ENCODE assay signal across 8 mouse cellular contexts in the genomic region with DNA sequence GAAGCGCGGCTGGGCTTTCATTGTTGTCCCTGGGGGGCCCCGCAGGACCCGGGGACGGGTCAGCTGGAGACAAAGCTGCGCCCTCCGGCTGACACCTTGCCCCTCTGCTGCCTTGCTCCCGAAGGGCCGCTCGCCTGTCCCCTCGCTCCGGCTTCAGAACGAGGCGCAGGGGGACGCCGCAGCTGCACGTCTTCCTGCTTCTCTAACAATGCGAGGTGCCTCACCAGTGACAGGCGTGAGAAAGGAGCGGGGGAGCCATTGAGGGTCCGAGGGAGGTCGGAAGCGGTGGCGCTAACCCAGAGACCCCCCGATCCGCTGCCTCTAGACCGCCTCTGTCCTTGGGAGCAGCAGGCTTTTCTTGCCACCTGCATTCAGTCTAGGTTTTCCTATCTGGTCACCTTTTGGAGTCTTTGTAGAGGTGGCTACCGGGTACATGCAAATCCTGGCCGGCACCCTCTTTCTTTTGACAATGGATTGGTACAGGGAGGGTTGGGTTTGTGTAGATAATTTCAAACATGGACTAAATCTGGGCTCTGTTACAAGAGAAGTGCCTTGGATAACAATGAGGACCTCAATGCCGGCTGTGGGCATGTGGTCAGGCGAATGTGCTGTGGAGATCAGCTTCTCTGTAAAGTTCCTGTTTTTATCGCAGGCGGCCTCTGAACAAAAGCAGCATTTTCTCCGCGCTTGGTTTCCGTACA. TPM values are rescaled to one million over a fixed set of nuclear protein-coding genes. Genes with fewer than 3 reads are reported as not detected.
A peak's percentile ranks its signal among the peaks of the same experiment; 100 is the strongest.
DNase-seq lines count a peak whose midpoint lies in the region; ATAC-seq lines count a peak whose summit lies in the region.

No protein-coding gene starts in this region.

- DNase-seq in ovary, postnatal 10 days (ENCODE audit: low spot score) = peak; percentile 36
- DNase-seq in ovary, adult 18-20 months (ENCODE audit: low spot score) = no peak
- DNase-seq in cerebellum, postnatal 36 days = peak; percentile 42 to 57
- peak; percentile 48 for DNase-seq in gastrocnemius, postnatal 14 days
- peak; percentile 76 for DNase-seq in limb, embryonic 11.5 days (ENCODE audit: low spot score)
- peak; percentile 98 for DNase-seq in midbrain, embryonic 11.5 days (ENCODE audit: low spot score, missing footprints)
- DNase-seq in spleen, postnatal 10 days (ENCODE audit: low spot score in 2 of 2) = peak; percentile 62 to 63

- under 1% methylated on average over 36 of the region's 36 CpGs for WGBS in limb, embryonic 11.5 days
- under 1% methylated on average over 36 of the region's 36 CpGs for WGBS in midbrain, embryonic 11.5 days

- peak overlapping the region; percentile 98 for H3K9ac ChIP-seq in limb, embryonic 11.5 days (ENCODE audit: low read length)
- H3K9ac ChIP-seq in midbrain, embryonic 11.5 days (ENCODE audit: low read length) = peak overlapping the region; percentile 98

- H3K4me3 ChIP-seq in limb, embryonic 11.5 days (ENCODE audit: low read depth, low read length) = peak overlapping the region; percentile 91
- H3K4me3 ChIP-seq in midbrain, embryonic 11.5 days (ENCODE audit: low read depth, low read length) = peak overlapping the region; percentile 91

- no peaks in the 10 kb centered on the region for H3K36me3 ChIP-seq in limb, embryonic 11.5 days (ENCODE audit: control insufficient read depth, insufficient read depth, low read length)
- no peaks in the 10 kb centered on the region for H3K36me3 ChIP-seq in midbrain, embryonic 11.5 days (ENCODE audit: control insufficient read depth, insufficient read depth, low read length)

- H3K27me3 ChIP-seq in limb, embryonic 11.5 days (ENCODE audit: control insufficient read depth, insufficient read depth, low read length) = no peaks in the 10 kb centered on the region
- no peaks in the 10 kb centered on the region; the same call in 1 of the 2 replicates for H3K27me3 ChIP-seq in midbrain, embryonic 11.5 days (ENCODE audit: control insufficient read depth, insufficient read depth, low read length)

- H3K27ac ChIP-seq in limb, embryonic 11.5 days (replicated peaks; ENCODE audit: low read depth, low read length) = peak overlapping the region; percentile 89
- H3K27ac ChIP-seq in midbrain, embryonic 11.5 days (ENCODE audit: low read depth, low read length) = peak overlapping the region; percentile 98

- H3K4me2 ChIP-seq in limb, embryonic 11.5 days (ENCODE audit: low read depth, severe bottlenecking) = peak overlapping the region; percentile 74
- H3K4me2 ChIP-seq in midbrain, embryonic 11.5 days = peak overlapping the region; percentile 71

- intact Hi-C loops in gastrocnemius, postnatal 14 days (cut with DNase I; ENCODE audit: low total_unique reads) = loop anchor here (2.0 kb wide), 1 partner anchor 90 kb away; no protein-coding TSS in a partner anchor

- no peaks in the 10 kb centered on the region for H3K9me3 ChIP-seq in limb, embryonic 11.5 days (ENCODE audit: control insufficient read depth, low read length)
- H3K9me3 ChIP-seq in midbrain, embryonic 11.5 days (ENCODE audit: control insufficient read depth, low read length) = no peaks in the 10 kb centered on the region

- peak; percentile 27 for ATAC-seq in inflammation-experienced regulatory T-cells, adult 6 months
- peak; percentile 77 for ATAC-seq in limb, embryonic 11.5 days (ENCODE audit: insufficient number of reproducible peaks, low FRiP score, low TSS enrichment, low read depth)
- peak; percentile 85 for ATAC-seq in midbrain, embryonic 11.5 days (ENCODE audit: low FRiP score)

- H3K4me1 ChIP-seq in limb, embryonic 11.5 days (ENCODE audit: control insufficient read depth, insufficient read depth, low read length) = peaks cover 5% of the 10 kb centered on the region; the same call in 1 of the 2 replicates
- H3K4me1 ChIP-seq in midbrain, embryonic 11.5 days (ENCODE audit: control insufficient read depth, insufficient read depth, low read length) = peaks cover 22% of the 10 kb centered on the region

RNA-seq across cellular contexts. Expression of a gene that starts 0.7 kb away (rescaled TPM):
- total RNA-seq in gastrocnemius, postnatal 14 days (2021) = 10 to 100 TPM; 10.8 to 13.2 TPM
- 10 to 100 TPM; 11.5 to 21.3 (median 13.3) TPM for polyA plus RNA-seq in inflammation-experienced regulatory T-cells, adult 6 months (2017; shearing (Covaris generic))
- 18.5 and 20.3 TPM in 2 replicates for polyA plus RNA-seq in limb, embryonic 11.5 days (2014; fragmentation: Nextera tagmentation; extraction: Ambion mirVana)
- polyA plus RNA-seq in midbrain, embryonic 11.5 days (2014; fragmentation: Nextera tagmentation; extraction: Ambion mirVana) = 22.3 and 23.9 TPM in 2 replicates

Comparison
In these comparisons a context has a peak if more than half of its experiments do, and no peak if none do; other contexts are left out.
1. ATAC-seq: peak in every context shown above with its lines; median percentile 85 in midbrain, embryonic 11.5 days; 77 in limb, embryonic 11.5 days; 27 in inflammation-experienced regulatory T-cells, adult 6 months.